Mouse (Mus musculus) heart, adult 2 months (tissue): ENCODE data around the gene Pkp1.
A peak's percentile ranks its signal among the peaks of the same experiment; 100 is the strongest.

ENCODE experiments used
- CTCF ChIP-seq: fragments of 200-600 bp; IDR thresholded peaks from 2 replicates; pipeline ENCODE4 v1.8.1; 2022; ENCODE audit warnings: antibody characterized with exemption, mild to moderate bottlenecking, moderate library complexity
- EP300 ChIP-seq: fragments of 200-500 bp; IDR thresholded peaks from 2 replicates; pipeline ENCODE4 v1.6.1; 2011; ENCODE audit warnings: low read depth, low read length, control low read depth; ENCODE audit not compliant: insufficient read depth
- POLR2A ChIP-seq: fragments of 200-500 bp; IDR thresholded peaks from 2 replicates; pipeline ENCODE4 v1.6.1; 2011; ENCODE audit warnings: mild to moderate bottlenecking, low read depth, low read length, control low read depth; ENCODE audit not compliant: insufficient read depth

- TF ChIP-seq CTCF: no peak
- TF ChIP-seq POLR2A: 0 out of 2 replicates have a peak, but pooled peaks have one; percentile 26
- no peak for TF ChIP-seq EP300
Measured at GRCm38 (mm10) chr1:135857137-135857775, 61.8 kb downstream of the Pkp1 start.
